Mouse (Mus musculus) stomach, embryonic 15.5 days (tissue): Measurements from ENCODE around the gene Lmntd1. TPM values are rescaled to one million over a fixed set of nuclear protein-coding genes. Genes with fewer than 3 reads are reported as not detected.

Experiments
- ATAC-seq: fragments of 200-750 bp; cut with Nextera tagmentation; 2 replicates; pipeline ENCODE4 v1.8.0; 2017; ENCODE audit warnings: low read depth, moderate number of reproducible peaks, moderate TSS enrichment; ENCODE audit not compliant: insufficient read depth, low FRiP score
- H3K27ac ChIP-seq: fragments of 300-500 bp; sonication (generic); 2 replicates; pipeline ENCODE4 v1.5.1; 2015; ENCODE audit warnings: mild to moderate bottlenecking, inconsistent platforms
- H3K27me3 ChIP-seq: fragments of 300-500 bp; sonication (generic); replicated peaks from 2 replicates; pipeline ENCODE4 v1.6.1; 2015; ENCODE audit warnings: inconsistent platforms
- H3K36me3 ChIP-seq: fragments of 300-500 bp; sonication (generic); 2 replicates; pipeline ENCODE4 v1.6.1; 2015; ENCODE audit warnings: inconsistent platforms
- H3K4me1 ChIP-seq: fragments of 300-500 bp; sonication (generic); 2 replicates; pipeline ENCODE4 v1.6.1; 2015; ENCODE audit warnings: inconsistent platforms
- H3K4me2 ChIP-seq: fragments of 300-500 bp; sonication (generic); 2 replicates; pipeline ENCODE4 v1.6.1; 2015; ENCODE audit warnings: mild to moderate bottlenecking, inconsistent platforms
- H3K4me3 ChIP-seq: fragments of 300-500 bp; sonication (generic); replicated peaks from 2 replicates; pipeline ENCODE4 v1.5.1; 2015; ENCODE audit warnings: inconsistent platforms
- H3K9ac ChIP-seq: fragments of 300-500 bp; sonication (generic); 2 replicates; pipeline ENCODE4 v1.6.1; 2015; ENCODE audit warnings: inconsistent platforms
- H3K9me3 ChIP-seq: fragments of 300-500 bp; sonication (generic); 2 replicates; pipeline ENCODE4 v1.6.1; 2016; ENCODE audit warnings: inconsistent platforms
- WGBS: fragments of 180-500 bp; shearing (Covaris S2); methylation state at CpG from one replicate; pipeline ENCODE4 v1.1.7; 2015; 5-methylcytosine and 5-hydroxymethylcytosine counted together
- polyA plus RNA-seq: library from polyadenylated mRNA; unstranded; fragments of >200 nt; fragmentation: Nextera tagmentation; extraction: Ambion mirVana; gene quantifications from 2 replicates; pipeline ENCODE4 v1.2.1, GENCODE M21; 2015

Lmntd1 gene
- polyA plus RNA-seq, 1 experiment from 2014 or later, result 1.3 TPM

DNA sequence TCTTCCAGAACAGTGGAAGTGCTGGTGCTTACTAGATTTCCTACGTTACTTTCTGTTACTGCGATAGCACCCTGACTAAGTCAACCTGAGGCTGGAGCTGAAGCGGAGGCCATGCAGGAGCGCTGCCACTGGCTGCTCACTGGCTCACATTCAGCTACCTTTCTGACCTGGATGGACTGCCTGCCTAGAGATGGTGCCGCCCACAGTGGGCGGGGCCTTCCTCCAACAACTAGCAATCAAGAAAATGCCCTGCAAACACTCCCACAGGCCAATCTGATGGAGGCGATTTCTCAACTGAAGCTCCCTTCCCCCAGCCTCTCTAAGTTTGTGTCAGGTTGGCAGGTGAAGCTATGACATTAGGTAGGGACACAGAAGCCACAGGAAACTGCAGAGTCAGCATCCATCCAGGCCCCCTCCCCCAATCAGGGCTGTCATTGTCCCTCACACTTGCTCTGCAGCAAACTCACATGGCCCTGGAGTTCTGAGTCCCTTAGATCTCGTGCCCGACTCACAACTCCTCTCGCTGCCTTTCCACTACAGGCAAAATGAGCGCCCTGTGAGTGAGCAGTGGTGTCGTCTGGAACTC lies 252.9 kb downstream of the Lmntd1 start:
- 0 out of 2 replicates have a peak, but pooled peaks cover 9% of the 10 kb centered on the region for H3K4me1 ChIP-seq
- H3K27me3 ChIP-seq, result no peaks in the 10 kb centered on the region
- no peak overlapping the region for H3K4me2 ChIP-seq
- 68% methylated on average over 12 of the region's 12 CpGs for WGBS
- no peak overlapping the region for H3K9ac ChIP-seq
- no peak overlapping the region for H3K4me3 ChIP-seq
- H3K27ac ChIP-seq, result no peak overlapping the region
- no peak; the same call in 1 of the 2 replicates for ATAC-seq
- no peaks in the 10 kb centered on the region for H3K36me3 ChIP-seq
- H3K9me3 ChIP-seq, result no peaks in the 10 kb centered on the region

DNA sequence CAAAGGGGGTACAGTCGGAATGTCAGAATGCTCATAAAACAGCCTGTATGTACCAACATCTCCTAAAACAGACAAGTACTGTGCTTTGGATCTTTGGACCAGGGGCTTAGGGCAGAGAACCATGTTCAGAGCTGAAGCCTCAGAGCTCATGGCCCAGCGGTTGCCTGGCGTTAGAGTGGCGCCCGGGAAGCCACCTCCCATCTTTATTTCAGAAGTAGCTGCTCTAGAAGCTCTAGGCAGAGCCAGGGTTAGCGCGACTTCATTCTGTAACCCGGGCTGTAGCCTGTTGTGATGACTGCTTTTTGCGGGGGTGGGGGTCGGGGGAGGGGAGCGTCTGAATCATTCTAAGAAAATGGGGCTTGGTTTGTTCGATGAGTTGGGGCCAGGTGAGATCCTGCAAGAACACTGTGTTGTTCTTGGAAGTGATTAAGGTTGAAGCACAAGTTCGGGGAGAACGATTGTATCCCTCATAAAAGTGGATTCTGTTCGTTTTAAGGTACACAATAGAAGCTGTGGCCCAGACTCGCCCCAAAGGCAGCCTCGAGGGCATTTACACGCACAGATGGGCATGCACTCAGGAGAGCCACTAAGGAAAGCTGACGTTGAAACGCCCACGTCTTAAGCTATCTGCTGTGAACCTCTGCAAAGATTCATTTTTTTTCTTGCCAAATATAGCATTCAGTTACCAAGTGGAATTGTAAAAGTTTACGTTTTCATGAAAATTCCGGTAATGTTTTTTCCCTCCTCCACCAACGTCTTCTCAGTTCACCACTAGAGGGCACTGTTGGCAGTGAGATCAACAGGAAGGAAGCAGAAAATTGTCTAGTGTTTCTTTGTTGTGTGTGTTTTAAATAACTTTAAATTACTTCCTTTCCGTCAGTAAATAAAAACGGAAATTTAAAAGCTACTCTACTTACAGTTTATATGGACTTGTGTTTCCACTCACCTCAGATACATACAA lies 254.4 kb downstream of the Lmntd1 start:
- no peak for ATAC-seq
- 41% methylated on average over 26 of the region's 26 CpGs for whole genome bisulfite sequencing

GRCm38 (mm10) chr6:145358001-145358400 lies 256.1 kb downstream of the Lmntd1 start:
- no peak overlapping the region for H3K27ac ChIP-seq
- 50% methylated on average over 9 of the region's 9 CpGs for WGBS
- H3K4me1 ChIP-seq, result 0 out of 2 replicates have a peak, but pooled peaks cover 9% of the 10 kb centered on the region
- no peaks in the 10 kb centered on the region for H3K36me3 ChIP-seq
- H3K9me3 ChIP-seq, result no peaks in the 10 kb centered on the region
- H3K4me2 ChIP-seq, result no peak overlapping the region
- H3K4me3 ChIP-seq, result no peak overlapping the region
- no peak for ATAC-seq
- H3K27me3 ChIP-seq, result no peaks in the 10 kb centered on the region
- H3K9ac ChIP-seq, result no peak overlapping the region

More for the DNA sequence above, 254.4 kb downstream of the Lmntd1 start:
- no peaks in the 10 kb centered on the region for H3K36me3 ChIP-seq
- H3K9me3 ChIP-seq, result no peaks in the 10 kb centered on the region
- no peaks in the 10 kb centered on the region for H3K27me3 ChIP-seq
- peak overlapping the region; percentile 30; the same call in 1 of the 2 replicates for H3K4me2 ChIP-seq
- no peak overlapping the region for H3K27ac ChIP-seq
- 0 out of 2 replicates have a peak, but pooled peaks cover 9% of the 10 kb centered on the region for H3K4me1 ChIP-seq
- no peak overlapping the region for H3K4me3 ChIP-seq
- H3K9ac ChIP-seq, result no peak overlapping the region

DNA sequence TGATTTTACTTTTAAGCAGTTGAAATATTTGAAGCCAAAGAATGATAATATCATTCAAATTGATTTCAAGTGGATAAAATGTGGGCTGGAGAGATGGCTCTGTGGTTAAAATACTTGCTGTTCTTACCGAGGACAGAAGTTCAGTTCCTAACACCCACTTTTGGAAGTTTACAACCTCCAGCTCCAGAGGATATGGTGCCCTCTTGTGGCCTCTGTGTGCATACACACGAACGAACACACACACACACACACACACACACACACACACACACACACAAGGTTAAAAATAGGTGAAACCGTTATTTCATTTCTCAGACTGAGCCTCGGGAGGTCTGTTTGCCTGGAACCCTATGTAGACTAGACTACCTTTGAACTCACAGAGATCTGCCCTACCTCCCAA lies 260.3 kb downstream of the Lmntd1 start:
- Histone ChIP-seq H3K4me1 (no peaks in the 10 kb centered on the region), H3K4me2 (no peak overlapping the region), H3K4me3 (no peak overlapping the region), H3K27me3 (no peaks in the 10 kb centered on the region), H3K36me3 (no peaks in the 10 kb centered on the region), H3K27ac (no peak overlapping the region), H3K9ac (no peak overlapping the region), H3K9me3 (no peaks in the 10 kb centered on the region)
- WGBS, result 90% methylated on average over 5 of the region's 5 CpGs
- ATAC-seq, result no peak

DNA sequence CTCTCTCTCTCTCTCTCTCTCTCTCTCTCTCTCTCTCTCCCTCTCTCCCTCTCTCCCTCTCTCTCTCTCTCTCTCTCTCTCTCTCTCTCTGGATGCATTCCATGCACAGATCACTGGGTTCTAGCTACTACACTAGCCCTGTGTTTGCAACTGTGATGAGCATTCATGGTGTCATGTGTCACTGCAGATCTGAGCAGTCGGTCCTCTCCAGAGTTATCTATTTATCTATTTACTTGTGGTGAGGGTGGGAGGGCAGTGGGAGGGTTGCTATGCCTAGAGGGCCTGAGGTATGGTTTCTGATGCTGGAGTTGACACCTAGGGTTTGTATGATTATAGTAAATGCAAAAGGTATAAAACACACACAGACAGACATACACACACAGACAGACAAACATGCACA lies 261.4 kb downstream of the Lmntd1 start:
- H3K4me3 ChIP-seq, result no peak overlapping the region
- H3K9me3 ChIP-seq, result no peaks in the 10 kb centered on the region
- no peak overlapping the region for H3K9ac ChIP-seq
- 16% methylated on average over 1 of the region's 1 CpGs for WGBS
- H3K36me3 ChIP-seq, result no peaks in the 10 kb centered on the region
- H3K27ac ChIP-seq, result no peak overlapping the region
- H3K4me1 ChIP-seq, result no peaks in the 10 kb centered on the region
- ATAC-seq, result no peak
- no peak overlapping the region for H3K4me2 ChIP-seq
- H3K27me3 ChIP-seq, result no peaks in the 10 kb centered on the region

DNA sequence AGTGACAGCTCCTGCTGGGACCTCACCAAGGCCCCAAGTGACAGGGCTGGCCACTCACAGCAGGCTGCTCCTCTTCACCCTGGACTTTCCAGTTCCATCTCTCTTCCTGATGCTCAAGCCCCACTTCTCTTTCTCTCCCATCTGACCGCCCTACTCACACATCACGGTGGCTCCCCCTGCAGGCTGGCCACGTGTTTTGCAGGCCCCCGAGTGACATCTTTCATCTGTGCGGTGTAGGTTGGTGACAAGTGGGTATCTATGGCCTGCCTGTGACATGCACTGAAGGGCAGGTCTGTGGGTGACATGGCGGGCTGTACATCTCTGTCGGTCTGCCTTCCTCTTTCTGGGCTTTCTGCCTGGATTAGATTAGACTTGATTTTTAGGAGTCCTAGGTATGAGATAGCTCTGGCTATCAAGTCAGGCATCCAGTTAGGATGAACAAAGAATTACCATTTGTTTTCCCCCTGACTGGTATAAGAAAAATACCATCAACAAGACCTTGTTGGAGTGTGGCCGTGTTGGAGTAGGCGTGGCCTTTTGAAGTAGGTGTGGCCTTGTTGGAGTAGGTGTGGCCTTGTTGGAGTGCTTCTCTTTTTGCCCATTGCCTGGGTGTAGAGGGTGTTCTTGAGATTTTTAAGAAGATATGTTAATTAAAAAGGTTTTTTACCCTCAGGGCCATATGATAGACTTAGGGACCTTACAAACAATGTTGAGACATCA lies 265.8 kb downstream of the Lmntd1 start:
- 68% methylated on average over 9 of the region's 9 CpGs for WGBS
- no peak overlapping the region for H3K27ac ChIP-seq
- no peaks in the 10 kb centered on the region for H3K4me1 ChIP-seq
- H3K36me3 ChIP-seq, result no peaks in the 10 kb centered on the region
- H3K4me3 ChIP-seq, result no peak overlapping the region
- no peak overlapping the region for H3K4me2 ChIP-seq
- no peak for ATAC-seq
- no peak overlapping the region for H3K9ac ChIP-seq
- H3K9me3 ChIP-seq, result no peaks in the 10 kb centered on the region
- H3K27me3 ChIP-seq, result no peaks in the 10 kb centered on the region

GRCm38 (mm10) chr6:145347641-145348040 lies 266.5 kb downstream of the Lmntd1 start:
- no peak for ATAC-seq
- Histone ChIP-seq H3K4me3 (no peak overlapping the region), H3K9ac (no peak overlapping the region), H3K4me1 (no peaks in the 10 kb centered on the region), H3K27me3 (no peaks in the 10 kb centered on the region), H3K9me3 (no peaks in the 10 kb centered on the region), H3K27ac (no peak overlapping the region), H3K4me2 (no peak overlapping the region), H3K36me3 (no peaks in the 10 kb centered on the region)
- 64% methylated on average over 6 of the region's 6 CpGs for WGBS

DNA sequence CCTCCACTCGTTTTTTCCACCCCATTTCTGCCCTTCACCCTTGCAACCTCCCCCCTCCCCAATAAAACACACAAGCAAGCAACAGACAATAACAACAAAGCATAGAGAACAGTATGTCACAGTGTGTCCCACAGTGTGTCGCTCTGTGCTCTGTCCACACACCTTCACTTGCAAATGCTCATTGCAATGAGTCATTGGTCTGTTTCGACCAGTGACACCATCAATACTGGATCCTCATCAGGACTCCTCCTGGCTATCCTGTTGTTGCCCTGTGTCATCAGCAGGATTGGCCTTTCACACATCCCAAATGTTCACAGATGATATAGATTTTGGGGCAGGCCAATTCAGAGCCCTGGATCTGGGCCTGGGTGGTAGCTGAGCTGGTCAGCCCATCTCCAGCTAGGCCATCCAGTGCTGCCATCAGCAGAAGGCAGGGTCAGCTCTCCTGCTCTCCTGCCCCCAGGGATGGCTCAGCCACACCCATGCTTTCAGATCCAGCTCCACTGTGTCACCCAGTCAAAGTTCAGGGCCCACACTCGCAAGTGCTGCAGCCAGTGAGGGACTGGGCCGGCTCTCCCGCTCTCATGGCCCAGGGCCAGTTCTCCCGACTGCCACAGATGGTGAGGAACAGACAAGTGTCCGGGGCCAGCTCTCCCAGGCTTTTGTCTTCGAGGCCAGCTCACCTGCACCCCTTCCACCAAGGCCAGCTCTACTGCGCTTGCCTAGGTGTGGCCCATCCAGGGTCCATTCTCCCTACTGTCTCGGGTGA lies 267.1 kb downstream of the Lmntd1 start:
- 69% methylated on average over 11 of the region's 11 CpGs for WGBS
- ATAC-seq, result no peak
- H3K27ac ChIP-seq, result no peak overlapping the region
- no peak overlapping the region for H3K4me2 ChIP-seq
- H3K9ac ChIP-seq, result no peak overlapping the region
- H3K4me3 ChIP-seq, result no peak overlapping the region
- no peaks in the 10 kb centered on the region for H3K4me1 ChIP-seq
- H3K9me3 ChIP-seq, result no peaks in the 10 kb centered on the region
- no peaks in the 10 kb centered on the region for H3K27me3 ChIP-seq
- H3K36me3 ChIP-seq, result no peaks in the 10 kb centered on the region

DNA sequence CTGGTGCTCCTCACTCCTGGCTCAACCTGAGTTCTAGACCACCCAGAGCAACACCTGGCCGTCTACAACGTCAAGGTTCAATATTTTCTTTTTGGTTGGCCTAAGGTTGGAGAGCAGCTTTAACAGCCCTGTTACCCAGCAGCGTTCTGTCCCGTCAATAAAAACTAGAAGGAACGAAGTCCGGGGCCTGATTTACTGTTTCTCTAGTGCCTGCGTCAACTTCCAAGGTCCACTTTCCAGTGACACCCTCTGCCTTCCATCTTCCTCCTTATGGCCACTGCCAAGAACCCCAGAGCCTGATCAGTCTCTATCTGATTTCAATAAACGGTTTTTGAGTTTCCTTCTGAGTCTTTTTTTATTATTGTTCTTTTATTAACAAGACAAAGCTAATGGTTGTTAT lies 267.8 kb downstream of the Lmntd1 start:
- no peak for ATAC-seq
- WGBS, result 77% methylated on average over 8 of the region's 8 CpGs

GRCm38 (mm10) chr6:145344719-145345118 lies 269.4 kb downstream of the Lmntd1 start:
- no peak for ATAC-seq
- no peaks in the 10 kb centered on the region for H3K9me3 ChIP-seq
- H3K4me1 ChIP-seq, result no peaks in the 10 kb centered on the region
- no peak overlapping the region for H3K4me2 ChIP-seq
- no peaks in the 10 kb centered on the region for H3K36me3 ChIP-seq
- WGBS, result 58% methylated on average over 2 of the region's 2 CpGs
- H3K4me3 ChIP-seq, result no peak overlapping the region
- H3K27ac ChIP-seq, result no peak overlapping the region
- no peaks in the 10 kb centered on the region for H3K27me3 ChIP-seq
- no peak overlapping the region for H3K9ac ChIP-seq

More for the DNA sequence above, 267.8 kb downstream of the Lmntd1 start:
- Histone ChIP-seq H3K4me1 (no peaks in the 10 kb centered on the region), H3K4me2 (no peak overlapping the region), H3K4me3 (no peak overlapping the region), H3K27me3 (no peaks in the 10 kb centered on the region), H3K27ac (no peak overlapping the region), H3K9me3 (no peaks in the 10 kb centered on the region), H3K36me3 (no peaks in the 10 kb centered on the region), H3K9ac (no peak overlapping the region)

DNA sequence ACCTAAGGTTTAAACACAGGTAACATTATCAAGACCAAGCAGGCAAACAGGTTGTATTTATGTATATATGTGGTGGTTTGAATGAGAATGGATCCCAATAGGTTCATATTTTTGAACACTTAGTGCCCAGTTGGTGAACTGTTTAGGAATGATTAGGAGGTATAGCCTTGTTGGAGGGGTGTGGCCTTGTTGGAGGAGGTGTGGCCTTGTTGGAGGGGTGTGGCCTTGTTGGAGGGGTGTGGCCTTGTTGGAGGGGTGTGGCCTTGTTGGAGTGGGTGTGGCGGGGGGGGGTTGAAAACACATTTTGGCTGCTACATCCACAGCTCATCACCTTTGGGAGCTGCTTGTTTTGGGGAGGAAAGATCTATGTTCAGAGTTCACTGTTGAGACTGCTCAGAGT lies 270.7 kb downstream of the Lmntd1 start:
- Histone ChIP-seq H3K36me3 (no peaks in the 10 kb centered on the region), H3K4me2 (no peak overlapping the region), H3K9me3 (no peaks in the 10 kb centered on the region), H3K4me1 (0 out of 2 replicates have a peak, but pooled peaks cover 3% of the 10 kb centered on the region), H3K4me3 (no peak overlapping the region), H3K27me3 (no peaks in the 10 kb centered on the region), H3K9ac (no peak overlapping the region), H3K27ac (no peak overlapping the region)
- ATAC-seq, result no peak
- WGBS, result 57% methylated on average over 1 of the region's 1 CpGs
